Mouse (Mus musculus): Measurements from ENCODE around the gene Car5a.

Car5a gene

DNA sequence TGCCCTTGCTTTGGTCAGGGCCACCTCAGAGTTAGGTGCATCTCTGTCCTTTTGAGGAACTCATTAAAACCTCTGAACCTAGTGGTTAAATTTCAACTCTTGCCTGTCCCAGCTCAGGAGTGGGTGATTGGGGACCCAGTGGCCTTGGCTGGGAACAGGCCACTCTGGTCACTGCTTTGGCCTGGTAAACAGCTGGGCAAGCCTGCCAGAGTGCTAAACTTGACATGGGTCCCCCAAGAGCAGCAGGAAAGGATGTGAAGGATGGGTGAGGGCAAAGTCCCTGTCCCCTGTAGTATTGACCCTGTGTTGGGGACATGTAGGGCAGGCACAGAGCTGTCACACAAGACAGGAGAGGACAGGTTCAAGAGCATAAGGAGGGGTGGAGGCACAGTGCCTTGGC is at the start of gene Car5a:
Car5a (minus strand) TSS at position 74 of the 400 bp plus-strand sequence.
- no peak for DNase-seq (ENCODE audit: low read depth, low spot score)

DNA sequence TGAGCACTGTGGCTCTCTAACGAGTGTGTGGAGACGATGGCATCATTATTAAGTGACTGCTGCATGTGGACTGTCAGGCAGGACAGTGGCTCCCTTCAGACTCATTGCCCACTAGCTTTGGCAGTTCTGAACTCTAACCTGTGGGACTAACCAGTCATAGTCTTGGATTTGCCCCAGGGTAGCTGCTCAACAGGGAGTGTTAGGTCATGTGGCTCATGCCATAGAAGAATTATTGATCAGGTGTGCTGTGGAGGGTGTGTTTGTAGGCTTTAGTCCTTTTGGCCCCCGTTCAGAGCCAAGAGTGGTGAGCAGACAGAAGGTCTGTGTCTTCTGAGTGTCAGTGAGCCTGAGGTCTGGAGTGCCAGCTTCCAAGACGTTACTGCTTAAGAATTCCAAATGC is 48.2 kb upstream of the Car5a start:
- no peak for DNase-seq (ENCODE audit: low read depth, low spot score)

DNA sequence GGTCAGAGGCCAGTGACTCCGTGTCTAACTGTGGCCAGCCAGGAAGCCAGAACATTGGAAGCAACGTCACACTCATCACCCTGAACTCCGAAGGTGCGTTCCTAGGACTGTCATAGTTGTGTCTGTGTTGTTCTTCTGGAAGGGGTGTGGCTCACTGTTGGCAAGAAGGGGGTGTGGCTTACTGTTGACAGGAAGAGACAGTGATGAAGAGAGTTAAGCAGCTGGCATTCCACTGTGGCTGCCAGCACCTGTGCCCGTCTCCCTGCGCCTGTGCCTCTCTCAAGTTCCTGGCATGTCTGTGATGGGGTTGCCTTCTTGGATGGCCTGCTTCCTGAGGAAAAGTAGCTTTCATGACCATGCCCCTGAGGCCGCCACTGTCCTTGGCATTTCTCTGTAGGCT is 46.9 kb upstream of the Car5a start:
- no peak for DNase-seq (ENCODE audit: low read depth, low spot score)

GRCm38 (mm10) chr8:121990506-121991255 is 46.0 kb upstream of the Car5a start:
- no peak for DNase-seq (ENCODE audit: low read depth, low spot score)

- DNase-seq (ENCODE audit: low read depth, low spot score), result no peak
These were observed 43.2 kb upstream of the Car5a start for GRCm38 (mm10) chr8:121987892-121988291.

- no peak for DNase-seq (ENCODE audit: low read depth, low spot score)
These were observed 41.0 kb upstream of the Car5a start for GRCm38 (mm10) chr8:121985673-121986072.

- DNase-seq (ENCODE audit: low read depth, low spot score), result no peak
These were observed 36.8 kb upstream of the Car5a start for GRCm38 (mm10) chr8:121981520-121981895.

DNA sequence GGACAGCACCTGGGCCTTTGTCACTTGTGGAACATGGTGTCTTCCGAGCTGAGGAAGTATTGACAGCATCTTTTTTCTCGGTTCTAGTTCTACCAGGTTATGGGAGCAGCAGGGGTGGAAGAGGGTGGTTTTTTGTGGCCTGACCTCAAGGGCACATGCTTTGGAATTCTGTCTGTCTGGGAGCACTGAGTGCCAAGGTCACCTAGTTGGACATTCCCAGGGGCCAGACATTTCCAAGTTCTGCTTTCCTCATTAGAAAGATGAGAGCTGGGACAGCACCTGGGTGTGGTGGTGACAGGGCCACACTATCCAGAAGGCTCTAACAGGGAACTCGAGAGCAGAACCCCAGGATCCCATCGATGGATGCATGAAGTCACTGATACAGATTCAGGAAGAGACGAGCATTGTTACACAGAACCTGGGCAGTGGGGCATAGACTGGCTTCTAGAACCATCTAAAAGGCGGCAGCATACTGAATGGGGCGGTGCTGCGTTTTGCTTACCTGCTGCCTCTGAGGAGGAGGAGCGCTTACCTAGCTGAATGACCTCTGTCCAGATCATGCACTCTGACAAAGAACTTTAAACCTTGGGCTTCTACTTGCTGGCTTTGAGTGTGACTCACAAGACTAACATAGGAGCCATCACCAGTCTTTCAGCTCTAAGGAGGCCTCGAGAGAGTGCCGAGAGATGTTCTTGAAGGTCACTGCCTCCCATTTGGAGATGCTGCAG is 36.3 kb upstream of the Car5a start:
- no peak for DNase-seq (ENCODE audit: low read depth, low spot score)

DNA sequence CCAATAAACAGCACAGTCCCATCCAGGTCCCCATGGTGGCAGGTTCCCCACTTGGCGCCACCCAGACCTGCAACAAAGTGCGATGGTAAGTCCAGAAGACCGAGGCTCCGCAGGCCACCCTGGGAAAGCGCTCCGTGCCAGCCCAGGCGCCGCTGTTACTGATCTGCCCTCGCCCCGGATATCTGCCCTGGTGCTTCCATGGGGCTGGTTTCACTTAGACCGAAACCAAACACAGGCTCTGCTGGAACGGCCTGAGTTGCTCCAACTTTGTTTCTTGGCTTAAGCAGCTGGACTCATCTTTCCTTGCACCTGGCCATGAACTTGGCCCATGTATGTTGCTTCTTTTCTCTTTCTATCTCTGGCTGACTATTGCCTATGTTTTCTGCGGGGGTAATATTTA is 34.0 kb upstream of the Car5a start:
- DNase-seq (ENCODE audit: low read depth, low spot score), result no peak

GRCm38 (mm10) chr8:121977819-121978590 is 33.3 kb upstream of the Car5a start:
- peak; percentile 50 for DNase-seq (ENCODE audit: low read depth, low spot score)

DNA sequence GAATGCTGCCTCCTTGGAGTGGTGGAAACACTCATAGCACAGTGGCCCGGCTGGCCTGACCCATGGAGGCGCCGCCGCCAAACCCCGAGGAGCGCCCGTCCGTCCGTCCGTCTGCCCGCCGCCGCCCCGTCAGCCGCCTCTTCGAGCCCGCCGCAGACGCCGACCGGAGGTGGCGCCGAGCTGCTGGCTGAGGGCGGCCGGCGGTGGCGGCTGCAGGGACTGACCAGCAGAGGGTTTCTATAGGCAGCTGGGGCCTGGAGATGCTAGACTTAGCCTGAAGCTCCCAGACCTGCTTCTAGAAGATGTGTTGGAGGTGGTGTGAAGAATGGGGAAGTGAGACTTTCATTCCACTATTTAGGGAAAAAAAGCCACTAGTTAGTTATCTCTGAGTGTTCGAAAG is 29.2 kb upstream of the Car5a start:
- DNase-seq (ENCODE audit: low read depth, low spot score), result no peak

DNA sequence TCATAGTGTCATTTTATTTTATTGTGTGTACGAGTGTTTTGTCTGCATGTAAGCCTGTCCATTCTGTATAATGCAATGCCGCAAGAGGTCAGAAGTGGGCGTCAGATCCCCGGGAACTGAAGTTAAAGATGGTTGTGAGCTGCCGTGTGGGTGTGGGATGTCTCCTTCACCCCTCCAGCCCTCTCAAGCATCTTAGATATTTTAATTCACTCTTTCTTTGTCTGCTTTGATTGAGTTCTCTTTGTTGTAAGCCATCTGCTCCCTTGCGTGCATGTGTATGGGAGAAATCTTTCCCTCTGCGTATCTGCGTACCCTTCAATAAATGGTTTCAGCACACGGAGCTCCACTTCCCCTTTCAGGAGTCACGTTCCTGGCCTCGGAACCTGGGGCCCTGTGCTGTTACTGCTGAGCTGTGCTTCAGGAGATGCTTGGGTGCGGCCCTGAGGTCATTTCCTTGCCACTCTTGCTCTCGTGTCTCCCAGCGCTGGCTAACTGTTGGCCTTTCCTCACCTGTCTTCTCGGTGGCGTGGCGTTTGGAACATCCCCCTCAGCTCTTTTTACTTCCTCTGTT is 26.9 kb upstream of the Car5a start:
- DNase-seq (ENCODE audit: low read depth, low spot score), result no peak

DNA sequence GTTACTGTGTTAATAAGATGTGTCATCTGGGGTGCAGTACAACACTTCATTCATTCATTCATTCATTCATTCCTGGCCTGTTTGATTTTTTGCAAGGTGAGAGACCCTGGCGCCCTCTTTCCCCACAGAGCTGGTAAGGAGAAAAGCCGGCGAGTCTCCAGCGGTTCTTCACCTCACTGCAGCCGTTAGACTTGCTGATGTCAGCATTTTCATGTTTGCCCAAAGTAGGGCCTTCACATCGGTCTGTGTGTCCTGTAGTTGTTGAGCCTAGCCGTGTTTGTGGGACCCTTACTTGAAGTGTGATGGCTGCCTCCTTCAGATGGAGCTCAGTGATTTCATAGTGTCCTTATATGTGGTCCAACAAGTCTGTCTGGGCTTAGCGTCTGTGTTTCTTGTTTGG is 25.5 kb upstream of the Car5a start:
- no peak for DNase-seq (ENCODE audit: low read depth, low spot score)

DNA sequence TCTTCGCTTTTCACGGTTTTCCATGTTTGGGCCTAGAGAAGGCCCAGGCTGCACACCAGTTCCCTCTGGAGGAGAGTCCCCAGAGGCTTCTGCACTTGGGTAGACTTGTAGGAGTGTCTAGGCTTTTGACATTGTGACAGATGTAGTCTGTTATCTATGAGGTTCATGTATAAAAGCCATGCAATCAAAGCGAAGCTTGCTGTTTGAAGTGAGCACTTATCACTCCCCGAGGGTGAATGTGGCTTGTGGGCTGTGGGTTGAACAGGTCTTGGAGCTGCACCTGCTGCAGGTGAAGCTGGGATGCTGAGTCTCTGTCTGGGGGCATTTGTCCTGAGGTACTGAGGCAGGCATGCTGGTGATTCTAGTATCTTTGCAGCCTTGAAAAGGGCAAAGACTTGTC is 23.8 kb upstream of the Car5a start:
- DNase-seq (ENCODE audit: low read depth, low spot score), result no peak

DNA sequence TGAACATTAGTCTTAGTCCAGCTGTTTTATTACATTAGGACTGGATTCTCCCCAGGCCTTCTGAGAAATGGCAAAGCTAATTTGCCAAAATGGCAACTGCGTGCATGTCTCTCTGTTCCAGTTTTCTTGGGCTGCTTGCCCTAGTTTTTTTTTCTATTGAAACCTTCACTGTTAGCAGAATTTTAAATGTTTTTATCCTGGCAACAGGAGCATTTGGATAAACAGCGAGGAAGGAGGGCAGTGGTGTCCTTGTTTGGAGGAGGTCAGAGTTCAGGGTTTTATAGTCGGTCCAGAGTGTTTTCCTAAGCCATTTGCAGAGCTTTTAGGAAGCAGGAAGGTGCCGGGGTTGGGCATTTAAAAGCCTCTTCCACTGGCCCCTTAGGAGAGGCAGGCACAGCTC is 23.3 kb upstream of the Car5a start:
- no peak for DNase-seq (ENCODE audit: low read depth, low spot score)

GRCm38 (mm10) chr8:121966714-121967448 is 22.2 kb upstream of the Car5a start:
- no peak for DNase-seq (ENCODE audit: low read depth, low spot score)

DNA sequence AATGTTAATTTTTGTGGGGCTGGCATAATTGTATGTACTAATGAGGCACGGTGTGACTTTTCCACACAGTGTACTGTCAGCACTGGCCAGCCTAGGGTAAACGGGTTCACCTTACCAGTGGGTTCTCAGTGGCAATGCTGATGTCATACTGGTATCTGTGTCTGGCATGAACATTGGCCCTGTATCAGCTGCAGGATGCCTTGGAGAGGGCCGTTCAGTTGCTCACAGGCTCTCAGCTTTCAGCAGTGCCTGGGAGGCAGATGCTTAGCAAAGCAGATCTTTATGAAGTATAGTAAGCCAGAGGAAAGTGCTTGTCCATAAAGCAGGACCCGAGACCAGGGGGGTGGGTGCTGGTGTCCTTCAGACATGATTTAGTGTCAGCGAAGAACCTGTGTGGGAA is 21.4 kb upstream of the Car5a start:
- DNase-seq (ENCODE audit: low read depth, low spot score), result no peak

DNA sequence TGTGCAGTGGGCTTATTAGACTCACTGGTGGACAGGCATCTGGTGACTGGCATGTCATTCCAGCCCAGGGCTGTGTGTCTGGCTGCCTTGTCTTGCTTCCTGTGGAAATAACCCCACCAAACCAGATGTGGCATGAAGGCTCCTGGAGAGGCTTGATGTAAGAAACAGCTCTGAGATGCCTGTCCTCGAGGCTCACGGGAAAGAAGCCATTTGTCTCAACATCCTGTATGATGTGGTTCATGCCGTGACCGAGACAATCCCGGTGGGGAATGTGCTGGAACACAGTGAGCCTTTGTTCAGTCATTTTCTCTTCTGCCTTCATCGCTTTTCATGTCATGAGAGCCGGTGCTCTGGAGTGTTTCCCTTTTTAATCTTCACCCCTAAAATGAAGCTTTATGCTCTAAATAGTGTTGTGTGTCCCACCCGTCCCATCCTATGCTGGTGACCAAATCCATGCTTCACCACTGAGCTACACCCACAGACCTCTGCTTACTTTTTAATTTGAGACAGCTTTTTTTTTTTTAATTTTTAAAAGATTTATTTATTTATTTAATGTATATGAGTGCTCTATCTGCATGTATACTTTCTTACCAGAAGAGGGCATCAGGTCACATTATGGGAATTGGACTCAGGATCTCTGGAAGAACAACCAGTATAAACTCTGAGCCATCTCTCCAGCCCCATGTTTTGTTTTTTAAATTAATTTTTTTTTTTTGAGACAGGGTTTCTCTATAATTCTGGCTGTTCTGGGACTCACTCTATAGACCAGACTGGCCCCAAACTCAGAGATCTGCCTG is 20.2 kb upstream of the Car5a start:
- DNase-seq (ENCODE audit: low read depth, low spot score), result no peak

DNA sequence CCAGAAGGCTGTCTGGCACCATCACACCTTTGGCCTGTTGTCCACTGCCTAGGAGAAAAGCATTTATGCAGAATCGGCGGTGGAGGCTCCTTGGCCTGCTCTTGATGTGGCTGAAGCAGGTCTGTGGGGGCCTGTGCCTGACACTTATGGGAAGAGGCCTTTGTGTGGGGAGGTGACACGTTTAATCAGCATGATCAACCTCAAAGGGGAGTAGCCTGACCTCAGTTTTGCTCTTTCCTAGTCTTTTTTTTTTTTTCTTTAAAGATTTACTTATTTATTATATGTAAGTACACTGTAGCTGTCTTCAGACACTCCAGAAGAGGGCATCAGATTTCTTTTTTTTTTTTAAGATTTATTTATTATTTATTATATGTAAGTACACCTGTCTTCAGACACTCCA is 18.2 kb upstream of the Car5a start:
- no peak for DNase-seq (ENCODE audit: low read depth, low spot score)

- DNase-seq (ENCODE audit: low read depth, low spot score), result no peak
These were observed 13.7 kb upstream of the Car5a start for GRCm38 (mm10) chr8:121958395-121958794.
